Mouse (Mus musculus): Measurements from ENCODE around the gene Npr1.
A peak's percentile ranks its signal among the peaks of the same experiment; 100 is the strongest.

GRCm38 (mm10) chr3:90475831-90476611 lies 10.4 kb upstream of the Npr1 start, which contains the start of gene Ilf2:
- TF ChIP-seq POLR2A (IDR thresholded peaks at IDR 0.05; ENCODE audit: insufficient read depth, low read depth, low read length) (peak; percentile 90), CTCF (IDR thresholded peaks at IDR 0.05) (peak; percentile 56), EP300 (IDR thresholded peaks at IDR 0.05; ENCODE audit: insufficient read depth, low read depth, low read length) (peak; percentile 96)
